Mouse (Mus musculus) embryonic facial prominence, embryonic 15.5 days (tissue): ENCODE measurements around the gene Rnf157. TPM values are rescaled to one million over a fixed set of nuclear protein-coding genes. Genes with fewer than 3 reads are reported as not detected.

ENCODE experiments used
- ATAC-seq: fragments of 200-750 bp; cut with Nextera tagmentation; 2 replicates; pipeline ENCODE4 v1.8.0; 2017; ENCODE audit warnings: low read depth, moderate TSS enrichment; ENCODE audit not compliant: insufficient number of reproducible peaks, low FRiP score, low TSS enrichment
- H3K27ac ChIP-seq: fragments of 300-500 bp; sonication (generic); replicated peaks from 2 replicates; pipeline ENCODE4 v1.5.1; 2015; ENCODE audit warnings: mild to moderate bottlenecking, inconsistent platforms
- H3K27me3 ChIP-seq: fragments of 300-500 bp; sonication (generic); 2 replicates; pipeline ENCODE4 v1.6.1; 2015; ENCODE audit warnings: inconsistent platforms
- H3K36me3 ChIP-seq: fragments of 300-500 bp; sonication (generic); 2 replicates; pipeline ENCODE4 v1.6.1; 2015; ENCODE audit warnings: mild to moderate bottlenecking, inconsistent platforms
- H3K4me1 ChIP-seq: fragments of 300-500 bp; sonication (generic); 2 replicates; pipeline ENCODE4 v1.6.1; 2015; ENCODE audit warnings: inconsistent platforms
- H3K4me2 ChIP-seq: fragments of 300-500 bp; sonication (generic); replicated peaks from 2 replicates; pipeline ENCODE4 v1.6.1; 2015; ENCODE audit warnings: mild to moderate bottlenecking, inconsistent platforms
- H3K4me3 ChIP-seq: fragments of 300-500 bp; sonication (generic); replicated peaks from 2 replicates; pipeline ENCODE4 v1.5.1; 2015; ENCODE audit warnings: mild to moderate bottlenecking, inconsistent platforms
- H3K9ac ChIP-seq: fragments of 300-500 bp; sonication (generic); 2 replicates; pipeline ENCODE4 v1.6.1; 2015; ENCODE audit warnings: inconsistent platforms
- H3K9me3 ChIP-seq: fragments of 300-500 bp; sonication (generic); replicated peaks from 2 replicates; pipeline ENCODE4 v1.6.1; 2016; ENCODE audit warnings: inconsistent platforms
- WGBS: fragments of 180-500 bp; shearing (Covaris S2); methylation state at CpG from one replicate; pipeline ENCODE4 v1.1.7; 2015; 5-methylcytosine and 5-hydroxymethylcytosine counted together
- polyA plus RNA-seq: library from polyadenylated mRNA; unstranded; fragments of >200 nt; fragmentation: Nextera tagmentation; extraction: Ambion mirVana; gene quantifications from 2 replicates; pipeline ENCODE4 v1.2.1, GENCODE M21; 2015

Rnf157 gene
- polyA plus RNA-seq, 1 experiment from 2014 or later: 17.0 TPM

GRCm38 (mm10) chr11:116332232-116332982 is 80.4 kb downstream of the Rnf157 start:
- Histone ChIP-seq H3K9ac (no peak overlapping the region), H3K27me3 (peaks cover 24% of the 10 kb centered on the region), H3K4me1 (peaks cover 46% of the 10 kb centered on the region), H3K4me2 (no peak overlapping the region), H3K27ac (no peak overlapping the region), H3K36me3 (no peaks in the 10 kb centered on the region), H3K4me3 (no peak overlapping the region), H3K9me3 (no peaks in the 10 kb centered on the region)
- WGBS: 38% methylated on average over 19 of the region's 19 CpGs
- ATAC-seq: no peak

- no peak overlapping the region for H3K27ac ChIP-seq
- 48% methylated on average over 7 of the region's 7 CpGs for WGBS
- peaks cover 24% of the 10 kb centered on the region for H3K27me3 ChIP-seq
- no peaks in the 10 kb centered on the region for H3K9me3 ChIP-seq
- no peak overlapping the region for H3K4me2 ChIP-seq
- no peak overlapping the region for H3K4me3 ChIP-seq
- H3K4me1 ChIP-seq: peaks cover 42% of the 10 kb centered on the region
- ATAC-seq: no peak
- no peaks in the 10 kb centered on the region for H3K36me3 ChIP-seq
- no peak overlapping the region for H3K9ac ChIP-seq
Observed at GRCm38 (mm10) chr11:116330211-116330518, 82.7 kb downstream of the Rnf157 start.

GRCm38 (mm10) chr11:116329314-116330210 is 83.3 kb downstream of the Rnf157 start:
- Histone ChIP-seq H3K4me2 (no peak overlapping the region), H3K4me1 (peaks cover 36% of the 10 kb centered on the region), H3K27ac (no peak overlapping the region), H3K27me3 (peaks cover 18% of the 10 kb centered on the region), H3K9ac (no peak overlapping the region; the same call in 1 of the 2 replicates), H3K36me3 (no peaks in the 10 kb centered on the region), H3K4me3 (no peak overlapping the region), H3K9me3 (no peaks in the 10 kb centered on the region)
- ATAC-seq: no peak
- 37% methylated on average over 18 of the region's 18 CpGs for WGBS

GRCm38 (mm10) chr11:116326963-116327603 is 85.7 kb downstream of the Rnf157 start:
- no peak overlapping the region for H3K9ac ChIP-seq
- H3K9me3 ChIP-seq: no peaks in the 10 kb centered on the region
- WGBS: 56% methylated on average over 7 of the region's 7 CpGs
- H3K27me3 ChIP-seq: no peaks in the 10 kb centered on the region
- no peak overlapping the region for H3K4me2 ChIP-seq
- H3K27ac ChIP-seq: no peak overlapping the region
- H3K36me3 ChIP-seq: no peaks in the 10 kb centered on the region
- peaks cover 22% of the 10 kb centered on the region for H3K4me1 ChIP-seq
- no peak for ATAC-seq
- H3K4me3 ChIP-seq: no peak overlapping the region

- peaks cover 10% of the 10 kb centered on the region for H3K4me1 ChIP-seq
- 2% methylated on average over 41 of the region's 41 CpGs for WGBS
- H3K27me3 ChIP-seq: no peaks in the 10 kb centered on the region
- no peak overlapping the region for H3K27ac ChIP-seq
- peak overlapping the region; percentile 100 for H3K4me2 ChIP-seq
- ATAC-seq: peak; percentile 83
- no peaks in the 10 kb centered on the region for H3K9me3 ChIP-seq
- peak overlapping the region; percentile 53 for H3K9ac ChIP-seq
- no peaks in the 10 kb centered on the region for H3K36me3 ChIP-seq
- peak overlapping the region; percentile 52 for H3K4me3 ChIP-seq
Observed at GRCm38 (mm10) chr11:116318719-116319659, 93.8 kb downstream of the Rnf157 start.

- Histone ChIP-seq H3K9me3 (no peaks in the 10 kb centered on the region), H3K36me3 (no peaks in the 10 kb centered on the region), H3K4me1 (0 out of 2 replicates have a peak, but pooled peaks cover 11% of the 10 kb centered on the region), H3K9ac (no peak overlapping the region), H3K27ac (0 out of 2 replicates have a peak overlapping the region, but pooled peaks have one; percentile 40), H3K4me2 (no peak overlapping the region), H3K4me3 (no peak overlapping the region), H3K27me3 (no peaks in the 10 kb centered on the region)
- ATAC-seq: no peak
- 34% methylated on average over 8 of the region's 8 CpGs for WGBS
Observed at GRCm38 (mm10) chr11:116312359-116312758, 100.5 kb downstream of the Rnf157 start.

GRCm38 (mm10) chr11:116311169-116311568 is 101.7 kb downstream of the Rnf157 start:
- no peak for ATAC-seq
- Histone ChIP-seq H3K27me3 (no peaks in the 10 kb centered on the region), H3K9me3 (no peaks in the 10 kb centered on the region), H3K4me3 (no peak overlapping the region), H3K36me3 (no peaks in the 10 kb centered on the region), H3K4me1 (0 out of 2 replicates have a peak, but pooled peaks cover 14% of the 10 kb centered on the region), H3K4me2 (no peak overlapping the region), H3K9ac (no peak overlapping the region), H3K27ac (no peak overlapping the region)
- WGBS: 33% methylated on average over 8 of the region's 8 CpGs

- Histone ChIP-seq H3K4me3 (no peak overlapping the region), H3K4me1 (peaks cover 20% of the 10 kb centered on the region), H3K27ac (no peak overlapping the region), H3K4me2 (no peak overlapping the region), H3K36me3 (peaks cover 4% of the 10 kb centered on the region), H3K9ac (no peak overlapping the region), H3K27me3 (no peaks in the 10 kb centered on the region), H3K9me3 (no peaks in the 10 kb centered on the region)
- no peak for ATAC-seq
- WGBS: 73% methylated on average over 3 of the region's 3 CpGs
Observed at GRCm38 (mm10) chr11:116309601-116310000, 103.2 kb downstream of the Rnf157 start.

GRCm38 (mm10) chr11:116307762-116308531 is 104.9 kb downstream of the Rnf157 start:
- H3K27me3 ChIP-seq: no peaks in the 10 kb centered on the region
- WGBS: 79% methylated on average over 12 of the region's 12 CpGs
- 0 out of 2 replicates have a peak, but pooled peaks have one; percentile 8 for ATAC-seq

More at GRCm38 (mm10) chr11:116307762-116308531, 104.9 kb downstream of the Rnf157 start:
- Histone ChIP-seq H3K9me3 (no peaks in the 10 kb centered on the region), H3K4me2 (no peak overlapping the region), H3K27ac (no peak overlapping the region), H3K36me3 (peaks cover 20% of the 10 kb centered on the region), H3K4me1 (peaks cover 20% of the 10 kb centered on the region), H3K9ac (no peak overlapping the region), H3K4me3 (no peak overlapping the region)
